Mouse (Mus musculus): ENCODE data around the gene Polg2. TPM values are rescaled to one million over a fixed set of nuclear protein-coding genes. Genes with fewer than 3 reads are reported as not detected.
A peak's percentile ranks its signal among the peaks of the same experiment; 100 is the strongest.
"Not testable (repeated sequence)": the region's sequence is repeated elsewhere in the genome, so short reads cannot be mapped to it uniquely, and the experiment has no call there.

The Polg2 gene
- polyA plus RNA-seq, 1 experiment from 2014 or later = 7.8 TPM

DNA sequence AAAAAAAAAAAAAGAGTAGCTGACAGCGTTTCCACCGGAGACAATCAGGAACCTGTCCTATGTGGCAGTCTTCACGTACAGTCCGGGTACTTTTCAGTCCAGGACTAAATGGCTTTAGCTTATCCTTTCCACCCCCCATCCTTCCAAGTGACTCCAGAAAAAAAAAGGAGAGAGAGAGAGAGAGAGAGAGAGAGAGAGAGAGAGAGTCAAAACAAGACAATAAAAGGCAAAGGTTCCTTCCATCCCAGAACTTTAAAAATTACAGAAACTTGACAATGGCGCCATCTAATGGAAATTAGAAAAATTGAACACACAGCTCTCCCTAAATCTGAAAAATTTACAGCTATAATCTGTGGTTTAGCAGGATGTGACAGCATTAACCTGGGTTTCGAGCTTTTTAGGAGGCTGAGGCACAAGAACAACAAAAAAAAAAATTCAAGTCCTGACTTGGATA lies 36.9 kb downstream of the Polg2 start:
- no peaks in the 10 kb centered on the region for H3K27me3 ChIP-seq (ENCODE audit: control insufficient read depth, insufficient read depth, low read length)
- H3K9me3 ChIP-seq (replicated peaks; ENCODE audit: control insufficient read depth, low read length) = peaks cover 4% of the 10 kb centered on the region; the same call in 1 of the 2 replicates
- no peaks in the 10 kb centered on the region for H3K4me1 ChIP-seq (ENCODE audit: control insufficient read depth, insufficient read depth, low read length)
- no peak overlapping the region for H3K4me2 ChIP-seq (ENCODE audit: low read depth, low read length)
- no peak overlapping the region for H3K9ac ChIP-seq (ENCODE audit: low read length)
- H3K36me3 ChIP-seq (ENCODE audit: control insufficient read depth, insufficient read depth) = no peaks in the 10 kb centered on the region
- no peak overlapping the region for H3K4me3 ChIP-seq (ENCODE audit: low read length)
- no peak for ATAC-seq (replicated peaks; ENCODE audit: extremely low read depth, insufficient read depth, low FRiP score)
- no peak overlapping the region for H3K27ac ChIP-seq (ENCODE audit: low read length)
- 43% methylated on average over 6 of the region's 6 CpGs for WGBS

DNA sequence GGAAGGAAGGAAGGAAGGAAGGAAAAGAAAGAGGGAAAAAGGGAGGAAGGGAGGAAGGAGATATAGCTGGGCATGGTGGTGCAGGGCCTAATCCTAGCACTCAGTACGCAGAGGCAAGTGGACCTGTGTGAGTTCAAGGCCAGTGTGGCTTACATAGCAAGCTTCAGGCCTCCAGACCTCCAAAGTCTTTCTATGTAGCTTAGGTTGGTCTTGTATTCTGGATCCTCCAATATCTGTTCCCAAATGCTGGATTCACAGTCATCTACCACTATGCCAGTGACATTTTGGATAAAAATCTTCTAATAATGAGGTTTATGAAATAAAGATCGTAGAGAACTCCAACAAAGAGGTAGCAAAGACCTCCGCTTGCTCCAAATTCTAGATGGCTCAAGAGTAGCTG lies 37.5 kb downstream of the Polg2 start:
- Histone ChIP-seq H3K9ac (ENCODE audit: low read length) (no peak overlapping the region), H3K36me3 (ENCODE audit: control insufficient read depth, insufficient read depth) (no peaks in the 10 kb centered on the region), H3K4me1 (ENCODE audit: control insufficient read depth, insufficient read depth, low read length) (no peaks in the 10 kb centered on the region), H3K9me3 (replicated peaks; ENCODE audit: control insufficient read depth, low read length) (no peaks in the 10 kb centered on the region), H3K27me3 (ENCODE audit: control insufficient read depth, insufficient read depth, low read length) (no peaks in the 10 kb centered on the region), H3K27ac (ENCODE audit: low read length) (no peak overlapping the region), H3K4me2 (ENCODE audit: low read depth, low read length) (no peak overlapping the region), H3K4me3 (ENCODE audit: low read length) (no peak overlapping the region)
- no peak for ATAC-seq (replicated peaks; ENCODE audit: extremely low read depth, insufficient read depth, low FRiP score)
- WGBS = 90% methylated on average over 3 of the region's 3 CpGs

DNA sequence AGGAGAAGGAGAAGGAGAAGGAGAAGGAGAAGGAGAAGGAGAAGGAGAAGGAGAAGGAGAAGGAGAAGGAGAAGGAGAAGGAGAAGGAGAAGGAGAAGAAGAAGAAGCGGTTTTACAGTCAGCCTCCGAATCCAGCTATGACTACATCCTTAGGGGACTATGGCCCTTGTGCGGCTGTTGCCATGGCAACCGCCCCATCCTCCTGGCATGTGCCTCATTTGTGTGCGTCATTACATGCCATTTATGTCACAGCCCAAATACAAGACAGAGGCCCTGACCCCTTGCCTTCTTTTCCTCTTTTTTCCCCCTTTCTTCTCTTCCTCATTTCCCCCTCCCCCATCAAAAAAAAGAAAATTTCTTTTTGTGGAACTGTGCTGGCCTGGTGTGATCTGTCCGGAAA lies 38.1 kb downstream of the Polg2 start:
- Histone ChIP-seq H3K9me3 (replicated peaks; ENCODE audit: control insufficient read depth, low read length) (no peaks in the 10 kb centered on the region), H3K4me2 (ENCODE audit: low read depth, low read length) (no peak overlapping the region), H3K27me3 (ENCODE audit: control insufficient read depth, insufficient read depth, low read length) (no peaks in the 10 kb centered on the region), H3K4me1 (ENCODE audit: control insufficient read depth, insufficient read depth, low read length) (no peaks in the 10 kb centered on the region), H3K36me3 (ENCODE audit: control insufficient read depth, insufficient read depth) (no peaks in the 10 kb centered on the region), H3K4me3 (ENCODE audit: low read length) (no peak overlapping the region), H3K27ac (ENCODE audit: low read length) (no peak overlapping the region), H3K9ac (ENCODE audit: low read length) (no peak overlapping the region)
- ATAC-seq (replicated peaks; ENCODE audit: extremely low read depth, insufficient read depth, low FRiP score) = no peak
- WGBS = 75% methylated on average over 6 of the region's 6 CpGs

DNA sequence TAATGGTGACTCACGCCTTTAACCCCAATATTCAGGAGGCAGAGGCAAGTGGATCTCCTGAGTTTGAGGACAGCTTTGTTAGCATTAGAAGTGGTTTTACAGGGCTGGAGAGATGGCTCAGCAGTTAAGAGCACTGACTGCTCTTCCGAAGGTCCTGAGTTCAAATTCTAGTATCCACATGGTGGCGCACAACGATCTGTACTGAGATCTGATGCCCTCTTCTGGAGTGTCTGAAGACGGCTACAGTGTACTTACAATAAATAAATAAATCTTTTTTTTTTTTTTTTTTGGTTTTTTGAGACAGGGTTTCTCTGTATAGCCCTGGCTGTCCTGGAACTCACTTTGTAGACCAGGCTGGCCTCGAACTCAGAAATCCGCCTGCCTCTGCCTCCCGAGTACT lies 38.6 kb downstream of the Polg2 start:
- not testable (repeated sequence) for ATAC-seq (replicated peaks; ENCODE audit: extremely low read depth, insufficient read depth, low FRiP score); H3K4me1 ChIP-seq (ENCODE audit: control insufficient read depth, insufficient read depth, low read length); H3K4me3 ChIP-seq (ENCODE audit: low read length); H3K9me3 ChIP-seq (replicated peaks; ENCODE audit: control insufficient read depth, low read length); H3K9ac ChIP-seq (ENCODE audit: low read length); H3K27me3 ChIP-seq (ENCODE audit: control insufficient read depth, insufficient read depth, low read length); H3K27ac ChIP-seq (ENCODE audit: low read length); H3K4me2 ChIP-seq (ENCODE audit: low read depth, low read length); H3K36me3 ChIP-seq (ENCODE audit: control insufficient read depth, insufficient read depth)
- WGBS = 96% methylated on average over 8 of the region's 8 CpGs

DNA sequence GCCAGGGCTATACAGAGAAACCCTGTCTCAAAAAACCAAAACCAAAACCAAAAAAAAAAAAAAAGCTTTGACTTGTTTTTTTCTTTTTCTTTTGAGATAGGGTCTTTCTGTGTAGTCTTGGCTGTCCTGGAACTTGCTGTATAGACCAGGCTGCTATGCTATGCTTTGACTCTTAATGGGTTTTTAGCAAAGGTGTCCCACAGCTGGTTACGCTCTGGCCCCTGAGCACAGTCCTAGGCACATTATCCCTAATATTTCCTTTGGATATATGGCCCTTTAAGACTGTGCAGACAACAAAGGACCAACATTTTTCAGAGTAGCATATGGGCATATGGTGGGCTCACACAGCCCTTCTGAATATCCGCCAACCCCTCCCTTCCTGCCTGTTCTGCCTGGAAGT lies 40.2 kb downstream of the Polg2 start:
- Histone ChIP-seq H3K27me3 (ENCODE audit: control insufficient read depth, insufficient read depth, low read length) (no peaks in the 10 kb centered on the region), H3K4me1 (ENCODE audit: control insufficient read depth, insufficient read depth, low read length) (no peaks in the 10 kb centered on the region), H3K4me3 (ENCODE audit: low read length) (no peak overlapping the region), H3K4me2 (ENCODE audit: low read depth, low read length) (no peak overlapping the region), H3K9me3 (replicated peaks; ENCODE audit: control insufficient read depth, low read length) (no peaks in the 10 kb centered on the region), H3K27ac (ENCODE audit: low read length) (no peak overlapping the region), H3K9ac (ENCODE audit: low read length) (no peak overlapping the region), H3K36me3 (ENCODE audit: control insufficient read depth, insufficient read depth) (no peaks in the 10 kb centered on the region)
- no peak for ATAC-seq (replicated peaks; ENCODE audit: extremely low read depth, insufficient read depth, low FRiP score)
- WGBS = 86% methylated on average over 2 of the region's 2 CpGs

DNA sequence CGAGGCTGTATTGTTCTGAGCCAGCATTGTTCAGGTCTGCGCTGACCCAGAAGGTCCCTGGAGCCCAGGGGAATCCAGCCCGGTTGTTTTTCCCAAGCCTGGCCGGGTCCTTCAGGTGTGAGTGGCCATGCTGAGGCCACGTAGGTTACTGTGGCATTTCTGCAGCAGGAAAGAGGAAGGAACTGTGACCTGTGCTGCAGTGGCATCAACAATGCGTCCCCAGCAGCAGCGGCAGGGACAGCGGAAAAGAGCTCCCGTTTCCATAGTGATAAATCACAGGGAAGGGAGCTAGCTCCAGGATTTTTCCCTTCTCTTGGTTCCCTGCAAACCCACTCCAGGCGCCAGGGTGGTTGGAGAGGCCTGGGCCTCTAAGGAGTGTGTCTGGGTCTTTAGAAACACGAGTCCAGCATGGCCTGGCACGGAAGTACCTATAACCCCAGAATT lies 42.1 kb downstream of the Polg2 start:
- Histone ChIP-seq H3K36me3 (ENCODE audit: control insufficient read depth, insufficient read depth) (no peaks in the 10 kb centered on the region), H3K9ac (ENCODE audit: low read length) (no peak overlapping the region), H3K9me3 (replicated peaks; ENCODE audit: control insufficient read depth, low read length) (no peaks in the 10 kb centered on the region), H3K4me3 (ENCODE audit: low read length) (no peak overlapping the region), H3K4me2 (ENCODE audit: low read depth, low read length) (no peak overlapping the region), H3K27ac (ENCODE audit: low read length) (peak overlapping the region; percentile 60), H3K27me3 (ENCODE audit: control insufficient read depth, insufficient read depth, low read length) (no peaks in the 10 kb centered on the region), H3K4me1 (ENCODE audit: control insufficient read depth, insufficient read depth, low read length) (no peaks in the 10 kb centered on the region)
- WGBS = 41% methylated on average over 12 of the region's 12 CpGs
- ATAC-seq (replicated peaks; ENCODE audit: extremely low read depth, insufficient read depth, low FRiP score) = peak; percentile 64

DNA sequence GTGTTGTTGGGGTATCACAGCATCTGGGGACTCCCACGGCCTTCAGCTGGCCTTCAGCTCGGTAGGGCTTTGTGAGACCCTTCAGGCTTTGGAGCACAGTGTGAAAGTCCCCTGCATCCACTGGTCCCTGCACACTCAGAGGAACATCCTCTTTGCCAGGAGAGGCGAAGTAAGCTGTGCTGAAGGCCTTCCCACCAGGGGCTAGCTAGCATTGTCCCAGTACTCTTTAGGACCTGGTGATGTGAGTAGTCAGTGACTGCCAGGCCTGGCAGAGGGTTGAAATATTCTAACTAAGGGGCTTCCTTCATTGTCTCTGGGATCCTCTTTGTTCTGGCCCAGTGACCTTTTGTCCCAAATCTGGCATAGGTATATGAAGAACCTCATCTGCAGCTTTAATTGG lies 42.7 kb downstream of the Polg2 start:
- no peaks in the 10 kb centered on the region for H3K4me1 ChIP-seq (ENCODE audit: control insufficient read depth, insufficient read depth, low read length)
- peak overlapping the region; percentile 60 for H3K27ac ChIP-seq (ENCODE audit: low read length)
- H3K4me2 ChIP-seq (ENCODE audit: low read depth, low read length) = no peak overlapping the region
- no peak overlapping the region for H3K9ac ChIP-seq (ENCODE audit: low read length)
- H3K9me3 ChIP-seq (replicated peaks; ENCODE audit: control insufficient read depth, low read length) = no peaks in the 10 kb centered on the region
- no peak overlapping the region for H3K4me3 ChIP-seq (ENCODE audit: low read length)
- ATAC-seq (replicated peaks; ENCODE audit: extremely low read depth, insufficient read depth, low FRiP score) = no peak
- WGBS = 83% methylated on average over 3 of the region's 3 CpGs
- H3K27me3 ChIP-seq (ENCODE audit: control insufficient read depth, insufficient read depth, low read length) = no peaks in the 10 kb centered on the region
- no peaks in the 10 kb centered on the region for H3K36me3 ChIP-seq (ENCODE audit: control insufficient read depth, insufficient read depth)

DNA sequence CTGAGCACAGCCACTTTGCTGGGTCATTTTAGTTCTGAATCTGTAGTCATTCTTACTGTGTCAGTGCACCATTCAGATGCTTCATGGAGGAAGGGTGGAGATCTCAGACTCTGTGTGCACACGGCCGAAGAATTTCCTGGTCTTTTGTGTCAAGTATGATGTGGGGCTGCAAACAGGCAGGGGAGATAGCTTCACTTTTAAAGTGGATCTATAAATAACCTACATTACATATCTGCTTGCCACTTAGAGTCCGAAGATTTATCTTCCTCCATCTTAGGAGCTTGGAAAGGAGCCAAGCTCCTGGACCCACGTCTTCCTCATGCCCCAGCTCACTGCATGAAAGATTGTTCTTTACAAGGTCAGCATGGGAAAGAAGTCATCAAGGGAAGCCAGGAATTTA lies 48.6 kb downstream of the Polg2 start:
- Histone ChIP-seq H3K36me3 (ENCODE audit: control insufficient read depth, insufficient read depth) (no peaks in the 10 kb centered on the region), H3K9ac (ENCODE audit: low read length) (0 out of 2 replicates have a peak overlapping the region, but pooled peaks have one; percentile 5), H3K4me3 (ENCODE audit: low read length) (no peak overlapping the region), H3K9me3 (replicated peaks; ENCODE audit: control insufficient read depth, low read length) (0 out of 2 replicates have a peak, but pooled peaks cover 2% of the 10 kb centered on the region), H3K4me2 (ENCODE audit: low read depth, low read length) (peak overlapping the region; percentile 31), H3K27ac (ENCODE audit: low read length) (peak overlapping the region; percentile 75), H3K4me1 (ENCODE audit: control insufficient read depth, insufficient read depth, low read length) (peaks cover 18% of the 10 kb centered on the region), H3K27me3 (ENCODE audit: control insufficient read depth, insufficient read depth, low read length) (no peaks in the 10 kb centered on the region)
- ATAC-seq (replicated peaks; ENCODE audit: extremely low read depth, insufficient read depth, low FRiP score) = peak; percentile 70
- WGBS = 8% methylated on average over 4 of the region's 4 CpGs

DNA sequence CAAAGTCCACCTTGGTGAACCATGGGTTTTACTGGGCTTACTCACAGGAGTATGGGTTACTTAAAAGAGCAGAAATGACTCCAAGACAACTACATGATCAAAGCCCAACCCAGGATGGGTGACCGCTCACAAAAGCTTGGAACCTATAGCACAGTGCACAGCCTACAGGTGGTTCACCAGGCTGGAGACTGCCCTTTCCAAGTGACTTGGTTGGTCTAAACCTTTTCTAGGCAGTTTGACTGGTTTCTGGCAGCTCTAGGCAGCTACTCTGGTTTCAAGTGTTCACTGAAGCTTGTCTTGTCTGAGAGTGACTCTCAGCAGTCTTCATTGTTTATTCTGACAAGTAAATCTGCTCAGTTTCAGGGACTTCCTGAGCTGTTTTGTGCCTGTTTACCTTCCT lies 49.7 kb downstream of the Polg2 start:
- no peaks in the 10 kb centered on the region for H3K27me3 ChIP-seq (ENCODE audit: control insufficient read depth, insufficient read depth, low read length)
- no peaks in the 10 kb centered on the region for H3K36me3 ChIP-seq (ENCODE audit: control insufficient read depth, insufficient read depth)
- no peak for ATAC-seq (replicated peaks; ENCODE audit: extremely low read depth, insufficient read depth, low FRiP score)
- peaks cover 18% of the 10 kb centered on the region for H3K4me1 ChIP-seq (ENCODE audit: control insufficient read depth, insufficient read depth, low read length)
- 100% methylated on average over 1 of the region's 1 CpGs for WGBS
- H3K9ac ChIP-seq (ENCODE audit: low read length) = no peak overlapping the region
- no peak overlapping the region for H3K4me3 ChIP-seq (ENCODE audit: low read length)
- no peak overlapping the region for H3K4me2 ChIP-seq (ENCODE audit: low read depth, low read length)
- H3K27ac ChIP-seq (ENCODE audit: low read length) = peak overlapping the region; percentile 75; the same call in 1 of the 2 replicates
- 0 out of 2 replicates have a peak, but pooled peaks cover 2% of the 10 kb centered on the region for H3K9me3 ChIP-seq (replicated peaks; ENCODE audit: control insufficient read depth, low read length)

Measured in heart, embryonic 16.5 days (tissue).